Mouse (Mus musculus) C2C12 (cell line): Measurements from ENCODE around the gene Acyp1. TPM values are rescaled to one million over a fixed set of nuclear protein-coding genes. Genes with fewer than 3 reads are reported as not detected.

Experiments used
- H3K27me3 ChIP-seq: one replicate; pipeline ENCODE4 v1.6.1; 2011; ENCODE audit not compliant: control insufficient read depth, insufficient read depth, insufficient read length
- H3K36me3 ChIP-seq: one replicate; pipeline ENCODE4 v1.6.1; 2011; ENCODE audit not compliant: control insufficient read depth, insufficient read depth
- H3K4me3 ChIP-seq: one replicate; pipeline ENCODE4 v1.5.1; 2011; ENCODE audit warnings: mild to moderate bottlenecking, control low read depth; ENCODE audit not compliant: poor library complexity, insufficient read depth, severe bottlenecking
- H3K79me2 ChIP-seq: one replicate; pipeline ENCODE4 v1.6.1; 2011; ENCODE audit not compliant: control insufficient read depth, insufficient read depth
- H3K79me3 ChIP-seq: one replicate; pipeline ENCODE4 v1.6.1; 2011; ENCODE audit warnings: low read depth, control low read depth
- H3ac ChIP-seq: one replicate; pipeline ENCODE3; 2011; ENCODE audit warnings: low read depth; ENCODE audit not compliant: control insufficient read depth, insufficient read length
- CEBPB ChIP-seq: IDR thresholded peaks from one replicate; pipeline ENCODE4 v1.6.1; 2011; ENCODE audit warnings: low read depth, mild to moderate bottlenecking, control low read depth, moderate library complexity
- CTCF ChIP-seq: IDR thresholded peaks from one replicate; pipeline ENCODE4 v1.5.1; 2011; ENCODE audit not compliant: control insufficient read depth, insufficient read depth, insufficient read length
- FOSL1 ChIP-seq: IDR thresholded peaks from one replicate; pipeline ENCODE4 v1.8.0; 2011; ENCODE audit warnings: mild to moderate bottlenecking, low read length; ENCODE audit not compliant: poor library complexity, insufficient read depth, severe bottlenecking
- MAX ChIP-seq: IDR thresholded peaks from one replicate; pipeline ENCODE4 v1.6.1; 2011; ENCODE audit warnings: mild to moderate bottlenecking, control low read depth
- MYOD1 ChIP-seq: IDR thresholded peaks from one replicate; pipeline ENCODE4 v1.6.1; 2011; ENCODE audit warnings: low read depth; ENCODE audit not compliant: control insufficient read depth, insufficient read length
- MYOG ChIP-seq: IDR thresholded peaks from one replicate; pipeline ENCODE4 v1.6.1; 2011; ENCODE audit not compliant: control insufficient read depth, insufficient read length; ENCODE audit errors: extremely low read depth
- USF1 ChIP-seq: IDR thresholded peaks from one replicate; pipeline ENCODE4 v1.6.1; 2011; ENCODE audit warnings: low read depth, mild to moderate bottlenecking, control low read depth, moderate library complexity
- microRNA-seq: library from miRNA; unstranded; fragments of <30 nt; microRNA quantifications from one replicate; pipeline ENCODE4, GENCODE M21; 2019; ENCODE audit warnings: borderline microRNAs expressed
- polyA plus RNA-seq: library from polyadenylated mRNA; unstranded; fragments of >200 nt; fragmentation: generic; extraction: Trizol; gene quantifications from one replicate; pipeline ENCODE4 v1.2.1, GENCODE M21; 2012; ENCODE audit warnings: missing spikeins

Acyp1 gene
- polyA plus RNA-seq, 1 experiment, result 17.1 TPM

DNA sequence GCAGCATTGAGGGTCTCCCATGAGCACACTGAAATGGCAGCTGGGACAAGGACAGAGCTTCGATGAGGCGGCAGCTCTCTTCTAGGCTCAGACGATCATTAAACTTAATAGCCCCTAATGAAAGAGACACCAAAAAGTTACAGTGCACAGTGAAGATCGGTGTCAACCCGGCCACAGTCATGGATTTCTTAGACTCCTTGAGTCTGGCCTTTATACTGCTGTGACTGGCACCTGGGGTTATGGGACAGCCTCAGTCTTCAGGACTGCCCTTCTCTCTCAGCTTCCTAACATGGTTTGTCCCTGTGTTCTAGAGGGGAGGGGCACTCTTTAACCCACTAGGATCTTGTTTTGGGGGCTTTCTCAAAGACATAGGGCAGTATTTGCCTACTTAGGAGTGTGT, 50.7 kb downstream of the Acyp1 start:
- TF ChIP-seq MAX, result no peak
- no peak for TF ChIP-seq FOSL1
- no peak for TF ChIP-seq MYOD1
- no peak for TF ChIP-seq CEBPB
- no peak for TF ChIP-seq USF1
- no peak for TF ChIP-seq MYOG
- no peak for TF ChIP-seq CTCF
- no peak overlapping the region for H3K4me3 ChIP-seq
- no peaks in the 10 kb centered on the region for H3K36me3 ChIP-seq
- H3K79me2 ChIP-seq, result no peaks in the 10 kb centered on the region
- H3K79me3 ChIP-seq, result no peaks in the 10 kb centered on the region
- H3ac ChIP-seq, result no peak overlapping the region
- H3K27me3 ChIP-seq, result no peaks in the 10 kb centered on the region

DNA sequence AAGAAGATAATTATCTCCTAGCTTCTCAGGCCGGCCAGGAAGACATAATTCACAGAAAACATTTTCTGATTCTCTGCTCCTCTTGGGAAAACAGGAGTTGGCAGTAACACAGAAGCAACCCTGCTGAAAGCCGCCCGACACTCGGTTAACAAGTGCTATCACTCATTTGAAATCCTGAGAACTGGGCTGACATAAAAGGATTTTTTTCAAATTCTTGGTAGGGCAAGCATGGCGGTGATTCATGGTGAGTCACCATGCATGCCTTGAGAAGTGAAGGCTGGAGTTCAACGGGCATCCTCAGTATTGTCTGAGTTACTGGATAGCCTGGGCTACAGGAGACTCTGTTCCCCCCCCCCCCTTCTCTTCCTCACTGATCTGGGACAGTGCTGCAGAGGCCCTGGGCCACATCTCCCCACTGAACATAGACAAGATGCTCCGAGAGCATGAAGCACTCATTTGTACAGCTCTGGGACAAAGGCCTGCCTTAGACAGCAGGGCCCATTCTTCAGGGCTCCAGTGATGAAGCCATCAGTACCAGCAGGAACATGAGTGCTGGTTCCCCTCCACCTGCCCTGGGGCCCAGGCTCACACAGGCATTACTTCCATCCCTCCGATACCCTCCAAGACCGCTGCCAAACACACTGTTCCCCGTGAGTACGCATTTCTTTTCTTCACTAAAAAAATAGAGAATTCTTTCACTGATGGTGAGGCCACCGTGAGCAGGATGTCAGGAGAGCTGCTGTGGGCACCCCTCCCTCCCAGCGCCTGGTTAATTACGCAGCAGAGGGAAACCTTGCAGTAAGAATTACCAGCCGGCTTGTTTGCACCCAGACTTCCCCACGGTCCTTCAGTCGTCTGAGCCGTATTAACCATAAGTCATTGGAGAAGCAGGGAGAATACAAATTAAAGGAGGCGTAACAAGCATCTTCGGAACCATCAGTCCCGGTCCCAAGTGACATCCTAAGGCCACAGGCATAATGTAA, 54.6 kb downstream of the Acyp1 start:
- TF ChIP-seq CEBPB, result no peak
- TF ChIP-seq FOSL1, result peak; percentile 96
- TF ChIP-seq MAX, result peak; percentile 72
- TF ChIP-seq USF1, result no peak
- TF ChIP-seq CTCF, result no peak
- H3K36me3 ChIP-seq, result no peaks in the 10 kb centered on the region

DNA sequence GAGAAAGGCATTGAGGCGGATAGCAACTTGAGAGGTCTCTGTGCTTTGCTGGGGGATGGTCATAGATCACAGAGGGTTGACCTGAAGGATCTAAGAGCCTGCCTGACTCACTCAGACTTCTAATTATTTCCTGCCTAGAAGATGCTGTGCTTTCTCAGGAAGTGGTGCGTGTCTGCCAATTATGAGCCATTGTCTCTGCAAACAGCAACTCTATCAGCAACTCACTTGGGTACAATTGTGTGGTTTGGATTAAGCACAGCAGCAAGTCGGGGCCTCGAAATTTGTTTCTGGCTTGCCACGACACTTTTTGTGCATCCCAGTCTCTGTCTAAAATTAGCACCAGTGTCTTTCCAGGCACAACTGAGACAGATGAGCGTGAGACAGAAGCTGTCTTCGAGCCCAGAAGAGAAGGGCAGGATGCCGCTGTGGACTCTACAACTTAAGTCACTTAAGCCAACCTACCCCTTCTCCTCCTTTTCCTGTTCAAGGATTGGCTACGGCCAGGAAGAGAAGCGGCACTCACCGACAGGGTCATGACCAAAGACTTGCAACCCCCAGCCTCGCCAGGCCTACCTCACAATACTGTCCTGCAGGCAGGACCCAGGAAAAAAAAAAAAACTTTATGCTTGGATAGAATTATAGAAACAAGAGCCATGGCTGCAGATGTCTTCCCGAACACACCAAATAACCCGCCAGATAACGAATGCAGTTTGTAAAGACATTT, 60.2 kb downstream of the Acyp1 start:
- no peaks in the 10 kb centered on the region for H3K79me3 ChIP-seq
- H3K36me3 ChIP-seq, result peaks cover 37% of the 10 kb centered on the region
- no peaks in the 10 kb centered on the region for H3K27me3 ChIP-seq
- peaks cover 5% of the 10 kb centered on the region for H3K79me2 ChIP-seq
- H3K4me3 ChIP-seq, result no peak overlapping the region
- H3ac ChIP-seq, result peak overlapping the region; percentile 52
- TF ChIP-seq CTCF, result no peak
- TF ChIP-seq MAX, result peak; percentile 69
- no peak for TF ChIP-seq MYOG
- TF ChIP-seq CEBPB, result no peak
- TF ChIP-seq USF1, result no peak
- peak; percentile 4 for TF ChIP-seq FOSL1
- TF ChIP-seq MYOD1, result peak; percentile 22

More for the DNA sequence above, 54.6 kb downstream of the Acyp1 start:
- Histone ChIP-seq H3K4me3 (no peak overlapping the region), H3ac (no peak overlapping the region), H3K27me3 (no peaks in the 10 kb centered on the region), H3K79me2 (no peaks in the 10 kb centered on the region), H3K79me3 (no peaks in the 10 kb centered on the region)

DNA sequence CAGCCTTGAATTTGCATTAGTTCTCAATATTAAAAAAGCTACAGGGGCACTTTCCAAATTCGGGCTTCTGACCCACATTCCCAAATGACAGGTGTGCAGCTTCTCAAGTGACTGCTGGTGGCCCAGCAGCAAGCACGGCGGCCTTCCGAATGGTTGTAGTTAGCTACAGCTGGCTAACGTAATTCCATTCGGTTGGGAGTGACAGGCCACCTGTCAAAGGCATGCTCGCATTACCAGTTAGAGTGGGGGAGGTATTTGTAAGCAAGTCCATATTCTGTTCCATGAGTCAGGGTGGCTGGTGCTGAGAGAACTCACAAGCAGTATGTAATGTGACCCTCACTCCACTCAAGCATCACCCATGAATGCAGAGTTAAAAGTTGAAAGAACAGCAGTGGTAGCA, 61.0 kb downstream of the Acyp1 start:
- no peak for TF ChIP-seq FOSL1
- no peak for TF ChIP-seq USF1
- no peak for TF ChIP-seq MYOG
- TF ChIP-seq MYOD1, result peak; percentile 99
- peak; percentile 81 for TF ChIP-seq MAX
- no peak for TF ChIP-seq CTCF
- no peak for TF ChIP-seq CEBPB
- Histone ChIP-seq H3ac (no peak overlapping the region), H3K27me3 (no peaks in the 10 kb centered on the region), H3K4me3 (no peak overlapping the region), H3K79me3 (no peaks in the 10 kb centered on the region), H3K36me3 (peaks cover 45% of the 10 kb centered on the region), H3K79me2 (peaks cover 13% of the 10 kb centered on the region)

Small RNA genes within 50 kb of the gene (microRNA-seq; reads per million reads assigned to microRNA genes)
- gene Mir6938, result not detected

Other genes starting within 250 kb of the Acyp1 start
- gene Prox2, start 177.7 kb downstream of the Acyp1 start, polyA plus RNA-seq, result 2.0 TPM
- gene Dlst, start 177.6 kb downstream of the Acyp1 start, polyA plus RNA-seq, result 167 TPM
- 0.39 TPM for gene Rps6kl1, start 137.2 kb downstream of the Acyp1 start, polyA plus RNA-seq
- gene Pgf, start 110.6 kb downstream of the Acyp1 start, polyA plus RNA-seq, result 49.6 TPM
- 294 TPM for gene Eif2b2, start 69.0 kb downstream of the Acyp1 start, polyA plus RNA-seq
- gene Mlh3, start 17.8 kb downstream of the Acyp1 start, polyA plus RNA-seq, result 0.82 TPM
- gene Zc2hc1c, start 153 bp upstream of the Acyp1 start, polyA plus RNA-seq, result 0.75 TPM
- gene Nek9, start 50.9 kb upstream of the Acyp1 start, polyA plus RNA-seq, result 28.4 TPM
- gene Tmed10, start 86.4 kb upstream of the Acyp1 start, polyA plus RNA-seq, result 174 TPM
- gene Fos, start 185.5 kb upstream of the Acyp1 start, polyA plus RNA-seq, result 2.7 TPM